Mouse (Mus musculus) central nervous system, embryonic 18 days (tissue): Measurements from ENCODE around the gene Jmjd4. TPM values are rescaled to one million over a fixed set of nuclear protein-coding genes. Genes with fewer than 3 reads are reported as not detected.

ENCODE experiments used
- polyA plus RNA-seq: library from polyadenylated mRNA; depleted of rRNA; stranded (reverse); fragments of >200 nt; gene quantifications from 2 replicates; pipeline ENCODE4 v1.2.3, GENCODE M21; 2012; rRNA removed

Gene Jmjd4
- polyA plus RNA-seq = 14.3 and 15.7 TPM in 2 replicates

GRCm38 (mm10) chr11:59449741-59450229 is at the start of gene Jmjd4:
Gene Jmjd4, plus strand, starts transcription at chr11:59450045.

GRCm38 (mm10) chr11:59451086-59451485 is 1.2 kb downstream of the Jmjd4 start, which contains the start of gene Snap47:
Gene Snap47, minus strand, starts transcription at chr11:59451186.

GRCm38 (mm10) chr11:59472326-59472677 is 22.5 kb downstream of the Jmjd4 start, which contains the start of gene Zfp867:
Gene Zfp867, minus strand, starts transcription at chr11:59472474.

Other genes with a start within 250 kb of the Jmjd4 start
- gene Mrpl55, start 247.6 kb upstream of the Jmjd4 start, polyA plus RNA-seq = 45.8 and 46.8 TPM in 2 replicates
- gene 2310033P09Rik, start 241.7 kb upstream of the Jmjd4 start, polyA plus RNA-seq = 35.9 and 37.6 TPM in 2 replicates
- 636 and 637 TPM in 2 replicates for gene Arf1, start 221.8 kb upstream of the Jmjd4 start, polyA plus RNA-seq
- 0.09 and 0.10 TPM in 2 replicates for gene Wnt3a, start 159.3 kb upstream of the Jmjd4 start, polyA plus RNA-seq
- gene Wnt9a, start 143.1 kb upstream of the Jmjd4 start, polyA plus RNA-seq = 2.7 and 3.3 TPM in 2 replicates
- gene Prss38, start 74.4 kb upstream of the Jmjd4 start, polyA plus RNA-seq = 0.22 and 0.28 TPM in 2 replicates
- 413 and 432 TPM in 2 replicates for gene Snap47, start 1.1 kb downstream of the Jmjd4 start, polyA plus RNA-seq
- gene Zfp867, start 22.4 kb downstream of the Jmjd4 start, polyA plus RNA-seq = 8.2 and 8.3 TPM in 2 replicates
- gene Zkscan17, start 76.7 kb downstream of the Jmjd4 start, polyA plus RNA-seq = 10.1 and 10.9 TPM in 2 replicates
- gene Nlrp3, start 91.5 kb downstream of the Jmjd4 start, polyA plus RNA-seq = 0.23 TPM in 2 replicates
- gene Olfr222, start 126.2 kb downstream of the Jmjd4 start, polyA plus RNA-seq = not detected in 2 replicates
- not detected in 2 replicates for gene Olfr223, start 143.2 kb downstream of the Jmjd4 start, polyA plus RNA-seq
- gene Mprip, start 211.3 kb downstream of the Jmjd4 start, polyA plus RNA-seq = 110 and 117 TPM in 2 replicates